Mouse (Mus musculus) heart, embryonic 14.5 days (tissue): ENCODE measurements around the gene Olfr187. TPM values are rescaled to one million over a fixed set of nuclear protein-coding genes. Genes with fewer than 3 reads are reported as not detected.
"Not testable (repeated sequence)": the region's sequence is repeated elsewhere in the genome, so short reads cannot be mapped to it uniquely, and the experiment has no call there.

Experiments
- ATAC-seq: fragments of 200-750 bp; cut with Nextera tagmentation; 2 replicates; pipeline ENCODE4 v1.8.0; 2017; ENCODE audit warnings: low read depth, moderate TSS enrichment; ENCODE audit not compliant: insufficient number of reproducible peaks, insufficient read depth, low FRiP score
- H3K27ac ChIP-seq, 2 experiments: fragments of 200-500 bp in 1 of 2; fragments of 300-500 bp in 1 of 2; sonication (generic) in 1 of 2; replicated peaks in 1 of 2; 2 replicates each; pipeline ENCODE4 v1.5.1; 2012 to 2014; ENCODE audit warnings: low read depth in 2 of 2, low read length in 2 of 2, control low read depth in 1 of 2, mild to moderate bottlenecking in 1 of 2, mixed read lengths in 1 of 2; ENCODE audit not compliant: control insufficient read depth in 1 of 2, insufficient read depth in 1 of 2
- H3K27me3 ChIP-seq: fragments of 300-500 bp; sonication (generic); 2 replicates; pipeline ENCODE4 v1.6.1; 2014; ENCODE audit warnings: mild to moderate bottlenecking, low read length, control low read depth; ENCODE audit not compliant: control insufficient read depth, insufficient read depth
- H3K36me3 ChIP-seq: fragments of 300-500 bp; sonication (generic); 2 replicates; pipeline ENCODE4 v1.6.1; 2014; ENCODE audit warnings: mild to moderate bottlenecking, control low read depth, low read length, mixed read lengths; ENCODE audit not compliant: control insufficient read depth, insufficient read depth
- H3K4me1 ChIP-seq, 2 experiments: fragments of 200-500 bp in 1 of 2; fragments of 300-500 bp in 1 of 2; sonication (generic) in 1 of 2; 2 replicates each; pipeline ENCODE4 v1.6.1; 2012 to 2014; ENCODE audit warnings: low read length in 2 of 2, control low read depth in 1 of 2, mixed read lengths in 1 of 2; ENCODE audit not compliant: control insufficient read depth in 2 of 2, insufficient read depth in 2 of 2
- H3K4me2 ChIP-seq: fragments of 300-500 bp; sonication (generic); 2 replicates; pipeline ENCODE4 v1.6.1; 2014; ENCODE audit warnings: mild to moderate bottlenecking, low read length
- H3K4me3 ChIP-seq, 2 experiments: fragments of 200-500 bp in 1 of 2; fragments of 300-500 bp in 1 of 2; sonication (generic) in 1 of 2; 2 replicates each; pipeline ENCODE4 v1.5.1; 2012 to 2014; ENCODE audit warnings: low read length in 2 of 2, mild to moderate bottlenecking in 2 of 2, control low read depth in 1 of 2, low read depth in 1 of 2, moderate library complexity in 1 of 2; ENCODE audit not compliant: control insufficient read depth in 1 of 2, insufficient read depth in 1 of 2
- H3K9ac ChIP-seq: fragments of 300-500 bp; sonication (generic); 2 replicates; pipeline ENCODE4 v1.6.1; 2014; ENCODE audit warnings: mild to moderate bottlenecking, low read length
- H3K9me3 ChIP-seq: fragments of 300-500 bp; sonication (generic); 2 replicates; pipeline ENCODE4 v1.6.1; 2016; ENCODE audit warnings: low read length, control low read depth; ENCODE audit not compliant: control insufficient read depth
- WGBS: fragments of 180-500 bp; shearing (Covaris S2); extraction: QIAGEN DNeasy Blood & Tissue Kit; methylation state at CpG from one replicate; pipeline ENCODE4 v1.1.7; 2014; 5-methylcytosine and 5-hydroxymethylcytosine counted together
- polyA plus RNA-seq: library from polyadenylated mRNA; unstranded; fragments of >200 nt; fragmentation: Nextera tagmentation; extraction: Ambion mirVana; gene quantifications from 2 replicates; pipeline ENCODE4 v1.2.1, GENCODE M21; 2014

The Olfr187 gene
- polyA plus RNA-seq: not detected in 2 replicates

DNA sequence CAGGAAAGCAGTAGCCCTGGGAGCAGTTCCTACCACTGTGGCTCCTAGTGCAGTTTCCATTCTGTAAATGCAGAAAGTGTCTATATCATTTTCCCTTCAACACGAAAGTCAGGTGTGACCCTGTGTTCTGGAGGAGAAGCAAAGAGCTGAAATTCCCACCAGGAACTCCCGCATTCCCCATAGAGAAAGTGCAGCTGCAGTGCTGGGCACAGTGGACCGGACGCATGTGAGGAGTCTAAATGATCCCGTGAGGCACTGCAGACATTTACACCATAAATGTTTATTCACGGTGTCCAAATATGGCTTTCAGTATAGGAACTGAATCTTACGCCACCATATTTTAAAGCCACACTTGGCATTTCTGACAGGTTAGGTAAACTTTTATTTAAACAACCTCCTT lies at the start of gene Olfr187:
Gene Olfr187, minus strand, starts transcription at position 58 of the 400 bp plus-strand sequence.
- Histone ChIP-seq H3K4me2 (no peak within 1 kb of the TSS), H3K9me3 (no peaks in the 10 kb centered on the region), H3K4me1 (no peaks in the 10 kb centered on the region), H3K36me3 (no peaks in the 10 kb centered on the region), H3K27ac (no peak within 1 kb of the TSS), H3K27me3 (no peaks in the 10 kb centered on the region), H3K4me3 (no peak within 1 kb of the TSS), H3K9ac (no peak within 1 kb of the TSS)
- 82% methylated on average over 7 of the region's 7 CpGs for WGBS
- ATAC-seq: no peak

DNA sequence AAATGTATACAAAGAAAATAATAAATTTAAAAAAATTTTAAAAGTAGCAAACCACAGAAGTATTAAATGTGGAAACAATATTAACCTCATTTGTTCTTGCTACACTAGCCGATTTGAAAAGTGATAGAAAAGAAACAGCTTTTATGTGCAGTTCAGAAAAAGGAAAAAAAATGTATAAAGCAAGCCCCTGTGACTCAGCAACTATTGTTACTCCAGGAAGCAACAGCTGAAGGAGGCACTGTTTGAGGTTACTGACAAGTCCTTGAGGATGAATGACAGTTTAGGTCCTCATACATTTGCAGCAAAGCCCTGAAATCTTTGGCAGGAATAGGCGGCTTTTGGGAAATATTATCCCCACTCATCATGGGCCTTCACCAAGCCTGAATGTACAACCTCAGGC lies 41.5 kb upstream of the Olfr187 start:
- not testable (repeated sequence) for H3K27ac ChIP-seq, H3K9me3 ChIP-seq, H3K36me3 ChIP-seq, H3K4me3 ChIP-seq, H3K27me3 ChIP-seq, ATAC-seq, H3K9ac ChIP-seq, H3K4me1 ChIP-seq, H3K4me2 ChIP-seq
- 66% methylated on average over 2 of the region's 2 CpGs for WGBS

DNA sequence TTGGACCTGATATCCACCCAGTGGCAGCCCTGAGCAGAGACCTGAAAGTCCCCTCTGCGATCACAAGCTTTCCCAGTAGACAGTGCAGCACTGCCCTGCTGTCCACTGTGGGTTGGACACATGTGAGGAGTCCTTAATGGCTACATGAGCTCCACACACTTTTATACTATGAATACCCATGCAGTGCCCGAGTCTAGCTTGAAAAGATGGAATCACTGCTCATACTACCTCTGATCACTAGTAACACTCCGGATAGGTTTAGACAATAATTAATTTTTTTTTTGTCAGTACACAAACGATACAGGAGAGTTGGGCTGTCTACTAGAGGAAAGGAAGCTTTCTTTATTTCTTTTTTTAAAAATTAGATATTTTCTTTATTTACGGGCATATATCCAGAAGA lies 38.3 kb upstream of the Olfr187 start, which contains the start of gene Olfr190:
Gene Olfr190, minus strand, starts transcription at position 101 of the 400 bp plus-strand sequence.
- Histone ChIP-seq H3K4me1 (no peaks in the 10 kb centered on the region), H3K27ac (no peak within 1 kb of the TSS), H3K9ac (no peak within 1 kb of the TSS), H3K4me3 (no peak within 1 kb of the TSS), H3K36me3 (no peaks in the 10 kb centered on the region), H3K9me3 (no peaks in the 10 kb centered on the region), H3K4me2 (no peak within 1 kb of the TSS), H3K27me3 (no peaks in the 10 kb centered on the region)
- ATAC-seq: no peak
- 85% methylated on average over 5 of the region's 5 CpGs for WGBS

DNA sequence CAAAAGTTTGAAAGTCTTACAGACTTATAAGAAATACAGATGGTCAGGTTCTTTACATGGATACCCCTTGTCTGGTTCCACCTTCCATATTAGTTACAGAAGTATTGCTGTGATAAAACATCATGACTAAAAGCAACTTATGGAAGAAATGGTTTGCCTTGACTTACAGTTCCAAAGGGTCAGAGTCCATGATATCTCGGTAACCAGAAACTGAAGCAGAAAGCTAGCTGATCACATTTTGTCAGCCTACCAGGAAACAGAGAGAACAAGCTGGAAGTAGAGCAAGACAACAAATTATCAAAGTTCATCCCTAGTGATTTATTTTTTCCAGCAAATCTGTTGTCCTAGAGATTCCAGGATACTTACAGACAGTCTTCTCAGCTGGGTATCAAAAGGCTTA lies 34.0 kb upstream of the Olfr187 start:
- Histone ChIP-seq H3K9me3 (no peaks in the 10 kb centered on the region), H3K4me3 (no peak overlapping the region), H3K27me3 (no peaks in the 10 kb centered on the region), H3K36me3 (no peaks in the 10 kb centered on the region), H3K4me2 (no peak overlapping the region), H3K27ac (no peak overlapping the region), H3K4me1 (no peaks in the 10 kb centered on the region), H3K9ac (no peak overlapping the region)
- ATAC-seq: no peak
- 87% methylated on average over 1 of the region's 1 CpGs for whole genome bisulfite sequencing

DNA sequence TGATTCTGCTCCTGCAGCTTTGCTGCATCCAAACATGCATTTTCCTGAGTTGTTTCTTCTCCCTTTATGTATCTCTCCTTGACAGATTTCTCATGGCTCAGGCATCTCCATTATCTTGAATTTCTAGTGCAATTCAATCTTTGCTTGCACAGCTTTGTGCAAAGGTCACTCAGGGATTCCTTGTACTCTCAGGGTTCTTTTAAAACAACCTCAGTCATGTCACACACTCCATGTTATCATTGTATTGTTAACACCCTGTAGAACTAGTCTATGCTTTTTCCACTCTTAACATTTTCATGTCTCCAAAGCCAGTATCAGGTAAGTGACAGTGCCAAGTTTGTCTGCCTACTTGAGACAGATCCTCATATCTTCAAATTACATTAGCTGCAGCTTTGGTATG lies 32.2 kb upstream of the Olfr187 start:
- H3K4me2 ChIP-seq: no peak overlapping the region
- no peak overlapping the region for H3K4me3 ChIP-seq
- no peaks in the 10 kb centered on the region for H3K36me3 ChIP-seq
- no peaks in the 10 kb centered on the region for H3K9me3 ChIP-seq
- H3K9ac ChIP-seq: no peak overlapping the region
- H3K4me1 ChIP-seq: no peaks in the 10 kb centered on the region
- no peaks in the 10 kb centered on the region for H3K27me3 ChIP-seq
- H3K27ac ChIP-seq: no peak overlapping the region
- ATAC-seq: no peak

DNA sequence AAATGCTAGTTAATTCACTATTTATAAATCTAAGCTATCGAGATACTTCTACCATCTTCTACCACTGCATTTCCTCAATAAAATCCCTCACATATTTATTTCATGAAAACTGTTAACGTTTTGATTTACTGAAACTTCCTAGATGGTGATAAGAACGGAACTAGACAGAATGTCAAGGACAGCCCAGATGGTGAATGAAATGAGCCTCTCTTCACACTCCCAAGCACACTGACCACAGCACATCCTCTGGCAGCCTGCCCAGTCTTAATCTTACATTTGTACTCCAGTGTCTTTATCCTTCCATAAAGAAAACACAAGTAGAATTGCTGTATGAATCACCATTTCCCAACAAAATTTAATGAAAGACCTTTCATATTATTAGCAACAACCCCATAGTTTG lies 22.8 kb upstream of the Olfr187 start:
- not testable (repeated sequence) for H3K9ac ChIP-seq, H3K4me1 ChIP-seq, H3K27ac ChIP-seq, H3K36me3 ChIP-seq, H3K4me3 ChIP-seq, H3K9me3 ChIP-seq, H3K27me3 ChIP-seq, ATAC-seq, H3K4me2 ChIP-seq
- WGBS: 38% methylated on average over 3 of the region's 3 CpGs

DNA sequence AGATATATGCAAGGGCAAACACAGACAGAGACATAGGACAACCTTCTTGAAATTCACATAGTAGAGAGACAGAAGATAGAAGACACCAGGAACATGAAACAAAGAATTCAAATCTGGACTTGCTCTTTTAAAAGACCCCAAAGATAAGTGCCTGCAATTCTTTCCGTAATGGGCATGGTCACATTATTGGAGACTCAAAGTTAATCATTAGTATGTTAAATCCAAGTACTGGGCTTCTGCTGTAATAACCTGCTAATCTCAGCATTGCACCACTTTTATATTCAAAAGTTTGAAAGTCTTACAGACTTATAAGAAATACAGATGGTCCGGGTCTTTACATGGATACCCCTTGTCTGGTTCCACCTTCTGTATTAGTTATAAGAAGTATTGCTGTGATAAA lies 9.7 kb upstream of the Olfr187 start:
- not testable (repeated sequence) for ATAC-seq, H3K9me3 ChIP-seq, H3K36me3 ChIP-seq, H3K4me3 ChIP-seq, H3K27me3 ChIP-seq, H3K27ac ChIP-seq, H3K4me1 ChIP-seq, H3K4me2 ChIP-seq, H3K9ac ChIP-seq
- 92% methylated on average over 2 of the region's 2 CpGs for WGBS

DNA sequence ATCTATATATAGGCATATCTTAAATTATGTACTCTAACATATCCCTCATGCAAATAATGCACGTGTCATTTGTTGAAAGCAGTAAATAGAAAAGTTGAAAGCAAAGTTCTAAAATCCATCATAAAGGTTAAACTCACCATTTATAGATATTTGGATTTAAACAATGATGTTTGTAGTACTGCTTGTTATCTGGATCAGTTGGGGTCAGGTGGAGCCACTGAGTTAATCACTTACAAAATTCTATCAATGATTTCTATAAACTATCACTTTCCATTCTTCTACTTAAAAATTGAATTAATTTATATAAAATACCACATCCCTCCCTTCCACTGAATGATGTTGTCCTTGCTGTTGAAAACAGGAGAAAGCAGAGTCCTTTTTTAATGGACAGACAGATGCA lies 9.3 kb upstream of the Olfr187 start:
- Histone ChIP-seq H3K27me3 (no peaks in the 10 kb centered on the region), H3K4me2 (no peak overlapping the region), H3K9me3 (no peaks in the 10 kb centered on the region), H3K36me3 (no peaks in the 10 kb centered on the region), H3K4me1 (no peaks in the 10 kb centered on the region), H3K4me3 (no peak overlapping the region), H3K27ac (no peak overlapping the region), H3K9ac (no peak overlapping the region)
- 70% methylated on average over 1 of the region's 1 CpGs for WGBS
- no peak for ATAC-seq
